Mouse (Mus musculus): ENCODE measurements around the gene Wfikkn2.

Wfikkn2 gene

GRCm38 (mm10) chr11:94193109-94193508 lies 52.7 kb downstream of the Wfikkn2 start:
- DNase-seq (ENCODE audit: low spot score in 2 of 2), result no peak

GRCm38 (mm10) chr11:94190665-94191064 lies 55.1 kb downstream of the Wfikkn2 start:
- no peak for DNase-seq (ENCODE audit: low spot score in 2 of 2)

DNA sequence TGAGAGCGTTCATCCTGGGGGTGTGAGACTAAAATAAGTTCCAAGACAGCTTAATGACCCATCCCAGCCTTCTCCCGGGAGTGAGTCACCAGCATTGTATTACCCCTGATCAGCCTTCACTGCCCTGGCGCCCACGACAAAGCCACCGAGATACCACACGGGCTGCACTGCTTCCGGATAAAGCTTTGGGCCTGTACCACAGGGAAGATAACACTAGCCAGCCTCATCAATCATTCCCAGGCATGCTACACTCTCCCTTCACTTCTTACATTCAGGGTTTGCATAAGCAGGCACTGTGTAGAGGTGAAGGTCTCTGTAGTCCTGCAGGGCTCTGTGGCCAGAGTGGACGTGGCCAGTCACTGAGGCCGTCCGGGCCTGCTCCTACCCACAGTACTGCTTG lies 56.2 kb downstream of the Wfikkn2 start:
- DNase-seq (ENCODE audit: low spot score in 2 of 2), result no peak

All from left cerebral cortex, adult 9 months (tissue).